Mouse (Mus musculus): ENCODE measurements around the gene Olfr309.
"Not testable (repeated sequence)": the region's sequence is repeated elsewhere in the genome, so short reads cannot be mapped to it uniquely, and the experiment has no call there.

Gene Olfr309

GRCm38 (mm10) chr7:86313608-86314007, at the start of gene Olfr309:
Gene Olfr309, minus strand, starts transcription at chr7:86313708.
- in situ Hi-C loops (cut with MboI; ENCODE audit: unreplicated experiment in 2 of 2), result no loop called here

DNA sequence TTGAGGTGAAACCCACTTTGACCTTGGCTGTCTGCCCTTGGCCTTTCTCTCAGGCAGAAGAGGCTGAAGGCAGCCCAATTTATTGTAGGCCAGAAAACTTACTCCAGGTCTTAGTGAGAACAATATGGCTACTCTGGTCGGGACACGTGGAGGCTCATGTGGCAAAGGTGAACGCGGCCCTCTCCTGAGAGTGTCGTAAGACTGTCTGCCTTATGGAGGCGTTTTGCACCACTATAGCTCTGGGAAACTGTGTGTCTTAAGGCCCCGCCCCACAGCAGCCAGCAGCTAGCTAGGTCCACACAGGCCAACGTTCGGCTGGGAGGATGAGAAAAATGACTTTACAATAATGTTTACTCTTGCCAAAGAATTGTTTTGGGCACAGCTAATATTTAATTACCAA, 32.8 kb upstream of the Olfr309 start:
- in situ Hi-C loops (cut with MboI; ENCODE audit: unreplicated experiment in 2 of 2), result not testable (repeated sequence)

DNA sequence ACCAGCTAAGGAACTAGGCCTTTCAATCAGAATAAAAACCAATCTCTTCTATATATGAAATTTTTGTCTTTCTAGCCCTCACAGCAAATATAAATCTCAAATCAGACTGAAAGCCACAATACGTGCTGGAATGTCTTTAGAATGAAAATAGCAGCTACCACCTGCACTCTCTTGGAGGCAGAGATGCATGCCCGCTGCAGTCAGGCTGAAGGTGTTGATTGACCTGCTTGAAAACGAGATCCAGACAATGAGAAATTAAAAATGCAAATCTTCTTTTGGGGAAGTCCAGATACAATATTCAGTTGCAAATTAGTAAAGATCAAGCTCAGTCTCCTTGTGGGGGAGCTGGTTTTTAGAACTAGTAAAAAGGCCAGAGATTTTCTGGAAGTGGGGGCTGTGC, 30.7 kb upstream of the Olfr309 start:
- in situ Hi-C loops (cut with MboI; ENCODE audit: unreplicated experiment in 2 of 2), result no loop called here

- in situ Hi-C loops (cut with MboI; ENCODE audit: unreplicated experiment in 2 of 2), result no loop called here
Measured at GRCm38 (mm10) chr7:86342881-86343565, 29.5 kb upstream of the Olfr309 start.

GRCm38 (mm10) chr7:86337486-86337885, 24.0 kb upstream of the Olfr309 start, which contains the start of gene Olfr307:
Gene Olfr307, minus strand, starts transcription at chr7:86337586.
- in situ Hi-C loops (cut with MboI; ENCODE audit: unreplicated experiment in 2 of 2), result no loop called here

DNA sequence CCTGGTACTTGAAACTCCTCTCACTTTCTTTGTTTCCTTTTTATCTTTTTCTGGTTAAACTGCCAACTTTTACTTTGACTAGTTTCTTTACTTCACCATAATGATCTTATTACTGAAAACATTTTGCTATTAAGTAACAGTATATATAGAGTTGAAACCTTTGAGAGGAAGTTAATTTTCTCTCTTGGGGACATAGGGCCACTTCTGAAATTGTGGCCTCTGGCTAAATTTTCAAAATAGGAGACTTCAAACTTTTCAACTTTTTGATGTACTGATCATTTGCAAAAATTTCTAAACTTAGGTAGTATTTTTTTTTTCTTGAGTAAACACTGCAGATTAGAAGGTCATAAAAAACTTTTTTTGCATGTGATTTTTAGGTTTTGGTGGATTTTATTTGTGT, 12.0 kb upstream of the Olfr309 start, which contains the start of gene Olfr308:
Gene Olfr308 (minus strand): TSS at position 101 of the 400 bp plus-strand sequence.
- in situ Hi-C loops (cut with MboI; ENCODE audit: unreplicated experiment in 2 of 2), result no loop called here

- in situ Hi-C loops (cut with MboI; ENCODE audit: unreplicated experiment in 2 of 2), result no loop called here
Measured at GRCm38 (mm10) chr7:86321323-86321722, 7.8 kb upstream of the Olfr309 start.

GRCm38 (mm10) chr7:86277072-86277471, 36.4 kb downstream of the Olfr309 start, which contains the start of gene Olfr310:
Gene Olfr310, minus strand, starts transcription at chr7:86277172.
- in situ Hi-C loops (cut with MboI; ENCODE audit: unreplicated experiment in 2 of 2), result no loop called here
